Mouse (Mus musculus) forebrain, embryonic 16.5 days (tissue): ENCODE measurements around the gene Apeh. TPM values are rescaled to one million over a fixed set of nuclear protein-coding genes. Genes with fewer than 3 reads are reported as not detected.

Experiments
- ATAC-seq: fragments of 200-750 bp; cut with Nextera tagmentation; 2 replicates; pipeline ENCODE4 v1.8.0; 2017; ENCODE audit warnings: mild to moderate bottlenecking, moderate library complexity
- H3K27ac ChIP-seq: fragments of 300-500 bp; sonication (generic); 2 replicates; pipeline ENCODE4 v1.5.1; 2014; ENCODE audit warnings: low read length, control low read depth
- H3K27me3 ChIP-seq: fragments of 300-500 bp; sonication (generic); replicated peaks from 2 replicates; pipeline ENCODE4 v1.6.1; 2014; ENCODE audit warnings: low read length; ENCODE audit not compliant: control insufficient read depth, insufficient read depth
- H3K36me3 ChIP-seq: fragments of 300-500 bp; sonication (generic); 2 replicates; pipeline ENCODE4 v1.6.1; 2014; ENCODE audit not compliant: control insufficient read depth, insufficient read depth
- H3K4me1 ChIP-seq: fragments of 300-500 bp; sonication (generic); replicated peaks from 2 replicates; pipeline ENCODE4 v1.6.1; 2014; ENCODE audit warnings: low read length; ENCODE audit not compliant: control insufficient read depth, insufficient read depth
- H3K4me2 ChIP-seq: fragments of 300-500 bp; sonication (generic); 2 replicates; pipeline ENCODE4 v1.6.1; 2014; ENCODE audit warnings: mild to moderate bottlenecking, low read length, control low read depth
- H3K4me3 ChIP-seq: fragments of 300-500 bp; sonication (generic); replicated peaks from 2 replicates; pipeline ENCODE4 v1.5.1; 2014; ENCODE audit warnings: mild to moderate bottlenecking, low read length, control low read depth
- H3K9ac ChIP-seq: fragments of 300-500 bp; sonication (generic); replicated peaks from 2 replicates; pipeline ENCODE4 v1.6.1; 2014; ENCODE audit warnings: low read depth, low read length, control low read depth
- H3K9me3 ChIP-seq: fragments of 300-500 bp; sonication (generic); 2 replicates; pipeline ENCODE4 v1.6.1; 2016; ENCODE audit warnings: low read length; ENCODE audit not compliant: control insufficient read depth
- WGBS: fragments of 180-500 bp; shearing (Covaris S2); extraction: QIAGEN DNeasy Blood & Tissue Kit; methylation state at CpG from one replicate; pipeline ENCODE4 v1.1.7; 2014; 5-methylcytosine and 5-hydroxymethylcytosine counted together
- polyA plus RNA-seq: library from polyadenylated mRNA; unstranded; fragments of >200 nt; fragmentation: Nextera tagmentation; extraction: Ambion mirVana; gene quantifications from 2 replicates; pipeline ENCODE4 v1.2.1, GENCODE M21; 2015

Gene Apeh
- polyA plus RNA-seq, 1 experiment from 2014 or later, result 46.2 TPM

- Histone ChIP-seq H3K9me3 (no peaks in the 10 kb centered on the region), H3K4me2 (no peak overlapping the region), H3K4me1 (peaks cover 3% of the 10 kb centered on the region; the same call in 1 of the 2 replicates), H3K27ac (no peak overlapping the region), H3K4me3 (no peak overlapping the region), H3K36me3 (peaks cover 14% of the 10 kb centered on the region), H3K9ac (no peak overlapping the region), H3K27me3 (no peaks in the 10 kb centered on the region)
- WGBS, result 83% methylated on average over 28 of the region's 28 CpGs
- ATAC-seq, result no peak
Observed at GRCm38 (mm10) chr9:108056361-108057261, 37.8 kb downstream of the Apeh start.

GRCm38 (mm10) chr9:108055661-108056237 is 38.7 kb downstream of the Apeh start:
- H3K27ac ChIP-seq, result no peak overlapping the region
- H3K4me2 ChIP-seq, result no peak overlapping the region
- H3K4me1 ChIP-seq, result peaks cover 3% of the 10 kb centered on the region; the same call in 1 of the 2 replicates
- no peak overlapping the region for H3K9ac ChIP-seq
- WGBS, result 89% methylated on average over 6 of the region's 6 CpGs
- H3K36me3 ChIP-seq, result peaks cover 20% of the 10 kb centered on the region
- no peaks in the 10 kb centered on the region for H3K27me3 ChIP-seq
- H3K9me3 ChIP-seq, result no peaks in the 10 kb centered on the region
- ATAC-seq, result no peak
- no peak overlapping the region for H3K4me3 ChIP-seq

GRCm38 (mm10) chr9:108055061-108055460 is 39.3 kb downstream of the Apeh start:
- no peak overlapping the region for H3K4me3 ChIP-seq
- no peak overlapping the region for H3K27ac ChIP-seq
- H3K4me2 ChIP-seq, result no peak overlapping the region
- no peaks in the 10 kb centered on the region for H3K9me3 ChIP-seq
- H3K36me3 ChIP-seq, result peaks cover 19% of the 10 kb centered on the region
- peaks cover 4% of the 10 kb centered on the region for H3K4me1 ChIP-seq
- H3K9ac ChIP-seq, result no peak overlapping the region
- 100% methylated on average over 1 of the region's 1 CpGs for WGBS
- ATAC-seq, result no peak
- no peaks in the 10 kb centered on the region for H3K27me3 ChIP-seq

GRCm38 (mm10) chr9:108054331-108055040 is 39.9 kb downstream of the Apeh start:
- no peak overlapping the region for H3K9ac ChIP-seq
- peaks cover 10% of the 10 kb centered on the region for H3K4me1 ChIP-seq
- WGBS, result 87% methylated on average over 22 of the region's 22 CpGs
- H3K4me3 ChIP-seq, result no peak overlapping the region
- H3K36me3 ChIP-seq, result peaks cover 15% of the 10 kb centered on the region
- H3K9me3 ChIP-seq, result no peaks in the 10 kb centered on the region
- H3K27me3 ChIP-seq, result no peaks in the 10 kb centered on the region
- no peak overlapping the region for H3K4me2 ChIP-seq
- no peak for ATAC-seq
- H3K27ac ChIP-seq, result no peak overlapping the region

GRCm38 (mm10) chr9:108053665-108054225 is 40.7 kb downstream of the Apeh start:
- H3K4me3 ChIP-seq, result no peak overlapping the region
- H3K27ac ChIP-seq, result no peak overlapping the region
- H3K4me1 ChIP-seq, result peaks cover 12% of the 10 kb centered on the region
- WGBS, result 93% methylated on average over 15 of the region's 15 CpGs
- no peak for ATAC-seq
- no peak overlapping the region for H3K4me2 ChIP-seq
- H3K36me3 ChIP-seq, result peaks cover 14% of the 10 kb centered on the region
- H3K9me3 ChIP-seq, result no peaks in the 10 kb centered on the region
- H3K27me3 ChIP-seq, result no peaks in the 10 kb centered on the region
- H3K9ac ChIP-seq, result no peak overlapping the region

- no peaks in the 10 kb centered on the region for H3K9me3 ChIP-seq
- peaks cover 14% of the 10 kb centered on the region for H3K36me3 ChIP-seq
- no peak within 1 kb of the TSS for H3K27ac ChIP-seq
- 56% methylated on average over 20 of the region's 20 CpGs for WGBS
- ATAC-seq, result peak; percentile 29
- H3K9ac ChIP-seq, result no peak within 1 kb of the TSS
- H3K4me3 ChIP-seq, result no peak within 1 kb of the TSS
- no peaks in the 10 kb centered on the region for H3K27me3 ChIP-seq
- H3K4me2 ChIP-seq, result peak within 1 kb of the TSS; percentile 21; the same call in 1 of the 2 replicates
- peaks cover 18% of the 10 kb centered on the region for H3K4me1 ChIP-seq
Observed at GRCm38 (mm10) chr9:108052885-108053664, 41.3 kb downstream of the Apeh start, which contains the start of gene Amigo3. TSS of gene Amigo3 (plus strand) at chr9:108053159.

GRCm38 (mm10) chr9:108052411-108052810 is 42.0 kb downstream of the Apeh start:
- no peak overlapping the region for H3K9ac ChIP-seq
- H3K27ac ChIP-seq, result no peak overlapping the region
- peaks cover 13% of the 10 kb centered on the region for H3K36me3 ChIP-seq
- no peak for ATAC-seq
- no peak overlapping the region for H3K4me3 ChIP-seq
- H3K4me1 ChIP-seq, result peaks cover 20% of the 10 kb centered on the region
- no peaks in the 10 kb centered on the region for H3K27me3 ChIP-seq
- 77% methylated on average over 7 of the region's 7 CpGs for WGBS
- no peaks in the 10 kb centered on the region for H3K9me3 ChIP-seq
- no peak overlapping the region for H3K4me2 ChIP-seq

GRCm38 (mm10) chr9:108051931-108052220 is 42.5 kb downstream of the Apeh start:
- ATAC-seq, result no peak
- Histone ChIP-seq H3K27ac (no peak overlapping the region), H3K9ac (no peak overlapping the region), H3K36me3 (peaks cover 18% of the 10 kb centered on the region), H3K4me3 (no peak overlapping the region), H3K4me1 (peaks cover 20% of the 10 kb centered on the region), H3K27me3 (no peaks in the 10 kb centered on the region), H3K9me3 (no peaks in the 10 kb centered on the region), H3K4me2 (no peak overlapping the region)
- 84% methylated on average over 4 of the region's 4 CpGs for WGBS
